Mouse (Mus musculus) cerebellum, adult 2 months (tissue): ENCODE results near the gene Ino80e. TPM values are rescaled to one million over a fixed set of nuclear protein-coding genes. Genes with fewer than 3 reads are reported as not detected.

Experiments
- DNase-seq, 2 experiments: peaks; one replicate each; pipeline ENCODE4 v3.0.0; 2021
- H3K27ac ChIP-seq: fragments of 200-500 bp; 2 replicates; pipeline ENCODE4 v1.5.1; 2012; ENCODE audit warnings: low read length, control low read depth, inconsistent platforms; ENCODE audit not compliant: insufficient read depth
- H3K27me3 ChIP-seq: fragments of 200-500 bp; 2 replicates; pipeline ENCODE4 v1.6.1; 2012; ENCODE audit warnings: inconsistent platforms, mild to moderate bottlenecking, low read length, moderate library complexity; ENCODE audit not compliant: control insufficient read depth, insufficient read depth
- H3K4me1 ChIP-seq: fragments of 200-500 bp; 2 replicates; pipeline ENCODE4 v1.6.1; 2011; ENCODE audit warnings: low read length; ENCODE audit not compliant: control insufficient read depth, insufficient read depth
- H3K4me3 ChIP-seq: fragments of 200-500 bp; replicated peaks from 2 replicates; pipeline ENCODE3; 2011; ENCODE audit warnings: mild to moderate bottlenecking, low read depth, low read length, control low read depth; ENCODE audit not compliant: insufficient read depth
- CTCF ChIP-seq: fragments of 200-500 bp; IDR thresholded peaks from 2 replicates; pipeline ENCODE4 v1.5.1; 2011; ENCODE audit warnings: low read depth, mild to moderate bottlenecking, control low read depth, low read length, moderate library complexity, borderline replicate concordance; ENCODE audit not compliant: insufficient read depth
- POLR2A ChIP-seq: fragments of 200-500 bp; IDR thresholded peaks from 2 replicates; pipeline ENCODE4 v1.6.1; 2011; ENCODE audit warnings: low read length, control low read depth, borderline replicate concordance; ENCODE audit not compliant: insufficient read depth
- WGBS: fragments of 180-500 bp; shearing (Covaris S2); methylation state at CpG from one replicate; pipeline ENCODE4 v1.1.7; 2018; 5-methylcytosine and 5-hydroxymethylcytosine counted together
- polyA plus RNA-seq: library from polyadenylated mRNA; depleted of rRNA; stranded (reverse); fragments of >200 nt; gene quantifications from 2 replicates; pipeline ENCODE4 v1.2.3, GENCODE M21; 2012

The Ino80e gene
- polyA plus RNA-seq, 1 experiment: 67.3 TPM

DNA sequence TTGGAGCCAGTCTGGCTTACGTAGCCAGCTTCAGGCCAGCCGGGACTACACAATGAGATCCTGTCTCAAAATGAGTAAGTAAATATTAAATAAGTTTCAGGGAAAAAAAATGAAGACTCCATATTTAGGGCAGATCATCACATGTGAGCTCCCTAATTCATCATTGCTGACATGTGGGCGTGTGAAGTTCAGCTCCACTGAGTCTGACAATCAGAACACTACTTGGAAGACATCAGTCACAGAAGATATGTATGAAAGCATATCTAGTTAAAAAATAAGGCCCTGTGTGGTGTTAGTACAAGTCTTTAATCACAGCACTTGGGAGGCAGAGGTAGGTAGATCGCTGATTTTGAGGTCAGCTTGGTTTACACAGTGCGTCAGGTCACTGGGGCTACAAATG is 25.1 kb upstream of the Ino80e start:
- Histone ChIP-seq H3K4me1 (no peaks in the 10 kb centered on the region; the same call in 1 of the 2 replicates), H3K4me3 (no peak overlapping the region), H3K27ac (no peak overlapping the region), H3K27me3 (no peaks in the 10 kb centered on the region)
- TF ChIP-seq POLR2A (no peak), CTCF (no peak)
- WGBS: 95% methylated on average over 5 of the region's 5 CpGs
- DNase-seq: no peak

DNA sequence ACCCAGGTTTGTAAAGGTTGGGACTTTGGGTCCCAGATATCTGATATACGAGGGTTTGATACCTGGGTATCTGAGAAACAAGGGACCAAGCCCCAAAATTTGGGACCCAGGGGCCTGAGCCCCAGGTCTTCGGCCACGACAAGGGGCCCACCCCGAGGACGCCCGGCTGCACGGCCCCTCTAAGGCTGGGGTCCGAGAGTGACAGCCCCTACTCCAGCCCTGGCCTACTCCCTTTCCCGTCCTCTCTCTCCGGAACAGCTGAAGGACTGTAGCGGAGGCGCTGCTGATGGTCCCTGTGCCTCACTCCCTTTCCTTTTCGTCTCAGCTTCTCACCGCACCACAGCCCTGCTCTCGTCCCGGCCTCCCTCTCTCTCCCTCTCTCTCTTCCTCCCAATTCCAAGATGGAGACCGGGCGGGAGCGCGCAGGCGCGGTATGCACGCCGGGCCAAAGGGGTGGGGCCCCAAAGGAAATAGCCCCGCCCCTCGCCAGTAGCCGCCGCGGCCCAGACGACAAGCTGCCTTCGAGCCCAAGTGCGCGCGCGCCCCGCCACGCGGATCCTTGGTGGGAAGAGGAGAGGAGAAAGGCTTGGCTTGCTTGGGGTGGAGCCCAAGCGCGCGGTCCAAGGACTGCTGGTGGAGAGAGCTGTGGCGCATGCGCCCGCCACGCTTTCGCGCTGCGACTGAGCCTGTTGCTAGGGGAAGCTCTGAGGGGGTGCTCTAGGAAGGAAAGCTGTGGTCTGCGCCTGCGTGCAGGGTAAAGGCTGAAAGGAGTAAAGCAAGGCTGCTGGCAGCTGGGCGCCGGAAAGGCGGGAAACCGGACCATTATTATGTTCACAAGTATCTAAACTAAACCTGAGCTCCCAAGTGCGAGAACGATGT is 22.3 kb upstream of the Ino80e start, which contains the start of gene Taok2:
TSS of gene Taok2 (minus strand) at position 418 of the 879 bp plus-strand sequence.
- Histone ChIP-seq H3K27ac (peak within 1 kb of the TSS; percentile 95), H3K4me3 (peak within 1 kb of the TSS; percentile 99), H3K4me1 (peaks cover 7% of the 10 kb centered on the region), H3K27me3 (no peaks in the 10 kb centered on the region)
- peak; percentile 98 to 99 for DNase-seq
- TF ChIP-seq CTCF (no peak), POLR2A (peak; percentile 97)
- under 1% methylated on average over 56 of the region's 56 CpGs for WGBS

- under 1% methylated on average over 15 of the region's 15 CpGs for WGBS
- no peak for TF ChIP-seq CTCF
- no peak for TF ChIP-seq POLR2A
Measured at GRCm38 (mm10) chr7:126883731-126884181, 21.6 kb upstream of the Ino80e start.

DNA sequence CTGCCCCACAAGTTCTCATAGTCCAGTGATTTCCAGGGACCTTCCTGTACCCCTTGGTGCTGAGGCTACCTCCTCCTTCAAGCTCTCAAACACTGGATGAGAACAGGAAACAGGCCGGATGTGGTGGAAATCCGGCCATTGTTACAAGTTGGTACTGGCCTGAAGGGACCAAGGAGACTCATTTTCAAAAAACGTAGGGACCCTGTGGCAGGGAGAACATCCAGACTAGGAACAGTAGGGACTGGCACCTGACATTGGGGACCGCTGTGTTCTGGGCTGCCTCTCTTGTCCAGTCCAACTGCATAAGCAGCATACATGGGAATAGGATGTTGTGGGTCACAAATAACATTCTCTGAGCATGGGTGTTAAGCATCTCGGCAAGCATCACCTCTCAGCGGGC is 18.9 kb upstream of the Ino80e start:
- peaks cover 7% of the 10 kb centered on the region for H3K4me1 ChIP-seq
- no peak overlapping the region for H3K27ac ChIP-seq
- TF ChIP-seq POLR2A: no peak
- no peak for TF ChIP-seq CTCF
- no peaks in the 10 kb centered on the region for H3K27me3 ChIP-seq
- peak overlapping the region; percentile 17 for H3K4me3 ChIP-seq
- no peak for DNase-seq
- WGBS: 45% methylated on average over 6 of the region's 6 CpGs

More at GRCm38 (mm10) chr7:126883731-126884181, 21.6 kb upstream of the Ino80e start:
- Histone ChIP-seq H3K4me1 (peaks cover 7% of the 10 kb centered on the region), H3K27ac (peak overlapping the region; percentile 95; the same call in 1 of the 2 replicates), H3K27me3 (no peaks in the 10 kb centered on the region), H3K4me3 (peak overlapping the region; percentile 99)
- DNase-seq: peak; percentile 38 to 53

DNA sequence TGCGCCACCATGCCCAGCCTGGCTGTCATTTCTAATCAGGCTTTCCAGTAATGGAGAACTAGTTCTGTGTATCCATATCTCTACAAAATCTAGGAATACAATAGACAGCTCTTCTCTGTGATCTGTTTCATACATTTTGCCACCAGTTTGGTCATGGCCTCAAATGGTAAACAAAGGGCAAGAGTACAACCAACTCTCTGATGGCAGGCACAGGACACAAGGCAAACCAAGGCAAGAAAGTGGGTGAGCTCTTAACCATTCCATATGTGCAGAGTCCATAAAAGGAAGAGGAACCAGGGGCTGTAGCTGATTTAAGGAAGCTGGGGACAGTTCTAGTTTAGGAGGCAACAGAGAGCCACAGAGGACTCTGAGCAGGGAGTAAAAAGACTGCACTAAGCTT is 15.1 kb upstream of the Ino80e start:
- Histone ChIP-seq H3K27me3 (no peaks in the 10 kb centered on the region), H3K4me1 (peaks cover 7% of the 10 kb centered on the region), H3K4me3 (no peak overlapping the region), H3K27ac (no peak overlapping the region)
- TF ChIP-seq CTCF: no peak
- no peak for TF ChIP-seq POLR2A
- DNase-seq: no peak
- 95% methylated on average over 1 of the region's 1 CpGs for WGBS

DNA sequence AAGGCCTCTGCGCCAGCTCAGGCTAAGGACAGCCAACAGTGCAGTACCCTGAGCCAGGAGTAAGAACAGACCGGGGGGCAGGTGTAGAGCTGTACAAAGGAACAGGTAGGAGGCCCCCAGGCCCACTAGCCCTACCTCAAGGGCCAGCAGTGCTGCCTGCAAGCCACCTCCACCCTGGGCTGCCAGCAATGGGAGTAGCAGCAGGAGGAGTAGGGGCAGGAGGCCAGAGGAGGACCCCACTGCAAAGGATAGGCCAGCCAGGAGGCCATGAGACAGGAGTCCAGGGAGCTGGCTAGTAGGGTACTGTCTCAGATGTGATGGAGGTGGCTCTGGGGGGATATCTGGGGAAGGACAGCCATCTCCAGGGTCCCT is 8.3 kb upstream of the Ino80e start:
- TF ChIP-seq POLR2A: no peak
- no peak for TF ChIP-seq CTCF
- H3K27ac ChIP-seq: no peak overlapping the region
- H3K27me3 ChIP-seq: no peaks in the 10 kb centered on the region
- H3K4me3 ChIP-seq: no peak overlapping the region
- no peaks in the 10 kb centered on the region for H3K4me1 ChIP-seq
- WGBS: 77% methylated on average over 2 of the region's 2 CpGs
- DNase-seq: no peak

DNA sequence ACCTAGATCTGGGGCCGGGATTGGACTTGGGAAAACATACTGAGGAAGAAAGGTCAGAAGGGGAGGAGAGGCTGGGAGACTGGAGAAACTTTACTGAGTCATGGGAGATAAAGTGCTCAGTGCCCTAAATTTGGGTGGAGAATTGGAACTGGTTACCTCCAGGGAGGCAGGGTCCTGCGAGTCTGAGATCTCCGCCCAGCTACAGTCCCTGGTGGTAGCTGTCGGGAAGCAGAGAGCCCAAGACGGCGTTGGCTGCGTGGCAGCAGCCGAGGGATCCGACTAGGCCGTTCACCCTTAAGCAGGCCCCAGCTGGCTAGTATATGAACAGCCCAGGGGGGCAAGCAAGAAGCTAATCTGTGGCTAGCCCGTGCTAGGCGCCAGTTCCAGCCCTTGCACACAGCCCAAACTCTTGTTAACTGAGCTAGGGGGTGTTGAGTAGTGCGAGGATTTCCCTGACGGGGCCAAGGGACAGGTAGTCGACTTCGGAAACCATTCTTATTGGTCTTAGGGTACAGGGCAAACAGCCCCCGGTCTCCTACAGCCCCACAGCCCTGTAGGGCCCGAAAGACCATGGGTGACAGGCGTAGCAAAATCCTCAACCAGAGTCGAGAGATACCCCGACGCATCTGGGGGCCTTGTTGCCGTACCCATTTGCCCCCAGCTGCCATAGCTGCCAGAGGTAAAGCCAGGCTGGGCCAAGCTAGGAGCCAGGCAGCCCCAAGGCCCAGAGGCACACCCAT is 7.8 kb upstream of the Ino80e start:
- WGBS: 81% methylated on average over 23 of the region's 23 CpGs
- Histone ChIP-seq H3K27me3 (no peaks in the 10 kb centered on the region), H3K27ac (no peak overlapping the region), H3K4me3 (no peak overlapping the region), H3K4me1 (no peaks in the 10 kb centered on the region)
- no peak for DNase-seq
- TF ChIP-seq CTCF (no peak), POLR2A (no peak)

GRCm38 (mm10) chr7:126868003-126868402 is 5.8 kb upstream of the Ino80e start:
- no peak overlapping the region for H3K27ac ChIP-seq
- H3K27me3 ChIP-seq: no peaks in the 10 kb centered on the region
- peaks cover 9% of the 10 kb centered on the region; the same call in 1 of the 2 replicates for H3K4me1 ChIP-seq
- 85% methylated on average over 12 of the region's 12 CpGs for WGBS
- DNase-seq: no peak
- TF ChIP-seq CTCF (no peak), POLR2A (no peak)
- no peak overlapping the region for H3K4me3 ChIP-seq
